Mouse (Mus musculus) forebrain, embryonic 16.5 days (tissue): ENCODE measurements around the gene Ap2m1. TPM values are rescaled to one million over a fixed set of nuclear protein-coding genes. Genes with fewer than 3 reads are reported as not detected.
A peak's percentile ranks its signal among the peaks of the same experiment; 100 is the strongest.

Source experiments
- ATAC-seq: fragments of 200-750 bp; cut with Nextera tagmentation; 2 replicates; pipeline ENCODE4 v1.8.0; 2017; ENCODE audit warnings: mild to moderate bottlenecking, moderate library complexity
- H3K27ac ChIP-seq: fragments of 300-500 bp; sonication (generic); 2 replicates; pipeline ENCODE4 v1.5.1; 2014; ENCODE audit warnings: low read length, control low read depth
- H3K27me3 ChIP-seq: fragments of 300-500 bp; sonication (generic); replicated peaks from 2 replicates; pipeline ENCODE4 v1.6.1; 2014; ENCODE audit warnings: low read length; ENCODE audit not compliant: control insufficient read depth, insufficient read depth
- H3K36me3 ChIP-seq: fragments of 300-500 bp; sonication (generic); 2 replicates; pipeline ENCODE4 v1.6.1; 2014; ENCODE audit not compliant: control insufficient read depth, insufficient read depth
- H3K4me1 ChIP-seq: fragments of 300-500 bp; sonication (generic); replicated peaks from 2 replicates; pipeline ENCODE4 v1.6.1; 2014; ENCODE audit warnings: low read length; ENCODE audit not compliant: control insufficient read depth, insufficient read depth
- H3K4me2 ChIP-seq: fragments of 300-500 bp; sonication (generic); 2 replicates; pipeline ENCODE4 v1.6.1; 2014; ENCODE audit warnings: mild to moderate bottlenecking, low read length, control low read depth
- H3K4me3 ChIP-seq: fragments of 300-500 bp; sonication (generic); replicated peaks from 2 replicates; pipeline ENCODE4 v1.5.1; 2014; ENCODE audit warnings: mild to moderate bottlenecking, low read length, control low read depth
- H3K9ac ChIP-seq: fragments of 300-500 bp; sonication (generic); replicated peaks from 2 replicates; pipeline ENCODE4 v1.6.1; 2014; ENCODE audit warnings: low read depth, low read length, control low read depth
- H3K9me3 ChIP-seq: fragments of 300-500 bp; sonication (generic); 2 replicates; pipeline ENCODE4 v1.6.1; 2016; ENCODE audit warnings: low read length; ENCODE audit not compliant: control insufficient read depth
- WGBS: fragments of 180-500 bp; shearing (Covaris S2); extraction: QIAGEN DNeasy Blood & Tissue Kit; methylation state at CpG from one replicate; pipeline ENCODE4 v1.1.7; 2014; 5-methylcytosine and 5-hydroxymethylcytosine counted together
- polyA plus RNA-seq: library from polyadenylated mRNA; unstranded; fragments of >200 nt; fragmentation: Nextera tagmentation; extraction: Ambion mirVana; gene quantifications from 2 replicates; pipeline ENCODE4 v1.2.1, GENCODE M21; 2015

The Ap2m1 gene
- polyA plus RNA-seq, 1 experiment from 2014 or later, result 1,198 TPM

- Histone ChIP-seq H3K4me3 (peak overlapping the region; percentile 96), H3K9me3 (no peaks in the 10 kb centered on the region), H3K27me3 (peaks cover 4% of the 10 kb centered on the region; the same call in 1 of the 2 replicates), H3K4me2 (peak overlapping the region; percentile 86), H3K36me3 (peaks cover 21% of the 10 kb centered on the region), H3K4me1 (peaks cover 18% of the 10 kb centered on the region), H3K9ac (peak overlapping the region; percentile 89), H3K27ac (peak overlapping the region; percentile 82)
- WGBS, result 12% methylated on average over 16 of the region's 16 CpGs
- ATAC-seq, result no peak
These were observed 37.1 kb upstream of the Ap2m1 start for GRCm38 (mm10) chr16:20497980-20498676.

DNA sequence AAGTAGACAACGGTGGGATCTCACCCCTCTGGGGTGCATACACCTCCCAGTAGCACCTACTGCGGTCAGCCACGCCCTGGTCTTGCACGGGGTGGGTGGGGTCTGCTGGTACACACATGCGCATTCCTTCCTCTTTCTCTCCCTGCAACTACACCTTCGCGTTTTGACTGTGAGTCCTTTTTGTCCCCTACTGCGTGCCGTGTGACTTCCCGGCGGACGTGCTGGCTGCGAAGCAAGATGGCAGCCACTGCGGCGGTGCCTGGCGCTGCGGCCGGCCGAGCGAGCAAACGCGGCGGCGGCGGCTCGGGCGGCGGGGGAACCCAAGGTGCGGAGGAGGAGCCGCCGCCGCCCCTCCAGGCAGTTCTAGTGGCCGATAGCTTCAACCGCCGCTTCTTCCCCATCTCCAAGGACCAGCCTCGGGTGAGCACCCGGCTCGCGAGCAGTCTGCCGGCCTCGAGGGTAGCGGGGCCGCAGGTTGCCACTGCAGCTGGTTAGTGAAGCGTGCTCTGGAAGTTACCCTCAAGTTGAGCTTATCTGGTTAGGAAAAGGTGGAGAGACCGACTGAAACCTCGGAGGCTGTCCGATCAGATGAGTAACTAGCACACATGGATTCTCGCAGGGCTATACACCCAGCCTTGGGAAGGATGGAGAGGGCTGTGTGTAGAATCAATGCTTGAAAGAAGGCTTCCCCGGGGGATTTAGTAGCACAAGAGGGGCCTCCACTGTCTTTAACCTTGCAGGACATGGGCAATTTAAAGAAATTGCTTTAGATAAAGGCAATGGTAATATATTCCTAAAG, 36.4 kb upstream of the Ap2m1 start, which contains the start of gene Eif2b5:
Gene Eif2b5, plus strand, starts transcription at position 141 of the 799 bp plus-strand sequence.
- under 1% methylated on average over 49 of the region's 49 CpGs for WGBS
- peak within 1 kb of the TSS; percentile 89 for H3K9ac ChIP-seq
- peak; percentile 96 for ATAC-seq
- peak within 1 kb of the TSS; percentile 86 for H3K4me2 ChIP-seq
- H3K27me3 ChIP-seq, result peaks cover 4% of the 10 kb centered on the region; the same call in 1 of the 2 replicates
- H3K36me3 ChIP-seq, result peaks cover 28% of the 10 kb centered on the region
- peak within 1 kb of the TSS; percentile 96 for H3K4me3 ChIP-seq
- H3K9me3 ChIP-seq, result no peaks in the 10 kb centered on the region
- peak within 1 kb of the TSS; percentile 82 for H3K27ac ChIP-seq
- H3K4me1 ChIP-seq, result peaks cover 18% of the 10 kb centered on the region

DNA sequence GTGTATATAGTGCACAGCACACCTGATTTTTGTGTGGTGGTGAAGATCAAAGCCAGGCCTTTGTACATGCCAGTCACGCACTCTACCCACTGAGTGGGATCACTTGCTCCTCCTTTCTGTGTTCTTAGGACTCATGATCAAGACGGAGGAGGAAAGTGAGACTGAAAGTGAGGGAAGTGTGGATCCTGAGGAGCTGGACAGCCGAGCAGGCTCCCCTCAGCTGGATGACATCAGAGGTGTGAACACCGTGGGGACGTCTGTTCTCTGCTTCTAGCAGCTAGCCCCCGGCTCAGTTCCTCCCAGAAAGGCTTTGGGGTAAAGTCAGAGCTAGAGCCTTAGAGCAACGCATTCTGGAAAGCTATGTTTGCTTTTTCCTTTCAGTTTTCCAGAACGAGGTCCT, 29.3 kb upstream of the Ap2m1 start:
- Histone ChIP-seq H3K4me1 (no peaks in the 10 kb centered on the region), H3K27ac (no peak overlapping the region), H3K27me3 (no peaks in the 10 kb centered on the region), H3K4me2 (no peak overlapping the region), H3K9ac (no peak overlapping the region), H3K4me3 (no peak overlapping the region), H3K9me3 (no peaks in the 10 kb centered on the region), H3K36me3 (peaks cover 71% of the 10 kb centered on the region)
- no peak for ATAC-seq
- WGBS, result 82% methylated on average over 8 of the region's 8 CpGs

DNA sequence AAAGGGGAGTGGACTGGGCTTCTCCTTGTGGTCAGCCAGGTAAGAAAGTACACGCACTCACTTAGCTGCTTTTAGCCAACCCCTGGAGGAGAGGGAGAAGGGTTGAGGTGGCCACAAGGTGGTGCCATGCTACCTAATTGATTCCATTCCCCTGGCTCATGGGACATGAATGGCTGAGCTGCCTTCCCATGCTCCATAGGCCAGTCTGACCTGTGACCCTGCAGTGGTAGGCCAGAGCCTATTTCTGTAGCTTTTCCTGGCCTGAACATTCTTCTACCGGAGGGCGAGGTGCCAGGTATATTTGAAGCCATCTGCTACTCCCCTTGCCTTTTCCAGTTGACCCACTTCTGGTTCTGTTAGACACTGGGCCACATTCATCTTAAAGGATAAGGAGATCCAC, 25.9 kb upstream of the Ap2m1 start:
- ATAC-seq, result 0 out of 2 replicates have a peak, but pooled peaks have one; percentile 45
- no peak overlapping the region for H3K4me2 ChIP-seq
- 75% methylated on average over 3 of the region's 3 CpGs for WGBS
- peaks cover 41% of the 10 kb centered on the region for H3K36me3 ChIP-seq
- H3K27me3 ChIP-seq, result no peaks in the 10 kb centered on the region
- no peak overlapping the region for H3K4me3 ChIP-seq
- no peaks in the 10 kb centered on the region for H3K4me1 ChIP-seq
- H3K9me3 ChIP-seq, result no peaks in the 10 kb centered on the region
- no peak overlapping the region for H3K27ac ChIP-seq
- no peak overlapping the region for H3K9ac ChIP-seq

DNA sequence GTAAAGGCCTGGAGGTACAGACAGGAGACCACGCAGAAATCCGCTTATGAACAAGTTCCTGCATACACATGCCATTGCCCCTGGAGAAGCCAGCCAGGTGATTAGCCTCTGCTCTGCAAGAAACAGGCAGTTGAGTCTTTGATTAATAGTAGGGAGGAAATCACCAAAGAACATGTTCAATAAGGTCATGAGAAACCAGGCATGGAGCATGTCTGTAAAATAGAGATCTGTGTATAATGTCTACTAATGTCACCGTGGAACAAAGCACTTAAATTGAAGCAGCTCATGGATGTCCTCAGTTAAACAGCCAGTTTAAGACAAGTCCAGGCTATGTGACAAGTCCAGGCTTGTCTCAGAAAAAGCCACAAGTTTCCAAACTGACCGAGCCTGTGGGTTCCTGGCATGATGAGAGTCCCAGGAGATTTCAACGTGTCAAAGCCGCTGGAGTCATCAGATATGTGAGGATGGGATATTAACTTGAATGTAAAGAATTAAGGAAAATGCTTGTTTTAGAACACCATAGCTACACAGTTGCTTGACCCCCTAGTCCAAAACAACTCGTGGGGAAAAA, 23.9 kb upstream of the Ap2m1 start:
- Histone ChIP-seq H3K36me3 (peaks cover 29% of the 10 kb centered on the region), H3K9me3 (no peaks in the 10 kb centered on the region), H3K4me1 (peaks cover 4% of the 10 kb centered on the region; the same call in 1 of the 2 replicates), H3K27ac (no peak overlapping the region), H3K4me3 (no peak overlapping the region), H3K27me3 (no peaks in the 10 kb centered on the region), H3K9ac (no peak overlapping the region), H3K4me2 (no peak overlapping the region)
- WGBS, result 93% methylated on average over 7 of the region's 7 CpGs
- ATAC-seq, result no peak

DNA sequence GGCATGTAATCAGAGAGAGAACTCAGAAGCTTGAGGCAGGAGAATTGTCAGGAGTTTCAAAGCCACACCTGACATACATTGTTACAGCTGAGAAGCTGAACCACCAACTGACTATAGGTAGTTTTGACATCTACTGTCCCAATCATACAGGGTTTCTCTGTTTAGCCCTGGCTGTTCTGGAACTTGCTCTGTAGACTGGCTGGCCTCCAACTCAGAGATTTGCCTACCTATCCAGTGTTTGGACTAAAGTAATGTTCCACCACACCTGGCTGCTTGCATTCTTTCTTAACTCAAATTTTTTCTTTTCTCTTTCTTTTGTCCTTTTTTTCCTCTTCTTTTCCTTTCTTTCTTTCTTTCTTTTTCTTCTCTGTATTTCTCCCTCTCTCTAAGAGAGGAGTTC, 19.2 kb upstream of the Ap2m1 start:
- peak overlapping the region; percentile 89 for H3K4me2 ChIP-seq
- no peaks in the 10 kb centered on the region for H3K27me3 ChIP-seq
- H3K27ac ChIP-seq, result no peak overlapping the region
- peaks cover 1% of the 10 kb centered on the region; the same call in 1 of the 2 replicates for H3K36me3 ChIP-seq
- H3K4me1 ChIP-seq, result peaks cover 30% of the 10 kb centered on the region
- peak overlapping the region; percentile 98 for H3K4me3 ChIP-seq
- H3K9me3 ChIP-seq, result no peaks in the 10 kb centered on the region
- no peak for ATAC-seq
- peak overlapping the region; percentile 99; the same call in 1 of the 2 replicates for H3K9ac ChIP-seq

GRCm38 (mm10) chr16:20516726-20517201, 18.5 kb upstream of the Ap2m1 start, which contains the start of gene Dvl3:
Dvl3 (plus strand) TSS chr16:20516982.
- no peaks in the 10 kb centered on the region for H3K27me3 ChIP-seq
- peak within 1 kb of the TSS; percentile 98 for H3K4me3 ChIP-seq
- H3K4me2 ChIP-seq, result peak within 1 kb of the TSS; percentile 89
- WGBS, result under 1% methylated on average over 53 of the region's 55 CpGs
- no peaks in the 10 kb centered on the region for H3K36me3 ChIP-seq
- no peaks in the 10 kb centered on the region for H3K9me3 ChIP-seq
- ATAC-seq, result peak; percentile 95
- H3K4me1 ChIP-seq, result peaks cover 30% of the 10 kb centered on the region
- peak within 1 kb of the TSS; percentile 99 for H3K9ac ChIP-seq
- peak within 1 kb of the TSS; percentile 90 for H3K27ac ChIP-seq

DNA sequence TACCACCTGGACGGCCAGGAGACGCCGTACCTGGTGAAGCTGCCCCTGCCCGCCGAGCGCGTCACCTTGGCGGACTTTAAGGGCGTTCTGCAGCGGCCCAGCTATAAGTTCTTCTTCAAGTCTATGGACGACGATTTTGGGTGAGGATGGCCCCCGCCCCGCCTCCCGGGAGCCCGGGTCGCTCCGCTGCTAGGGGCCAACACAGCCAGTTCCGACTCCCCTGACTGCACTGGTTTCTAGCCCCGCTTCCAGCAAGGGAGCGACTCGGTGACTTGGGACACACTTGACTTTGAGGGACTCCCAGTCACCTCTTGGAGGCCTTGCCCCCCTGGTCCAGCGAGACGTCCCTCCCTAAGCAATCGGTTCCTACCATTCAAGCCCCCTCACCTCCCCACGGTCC, 18.1 kb upstream of the Ap2m1 start:
- H3K9me3 ChIP-seq, result no peaks in the 10 kb centered on the region
- H3K4me2 ChIP-seq, result peak overlapping the region; percentile 89
- H3K4me1 ChIP-seq, result peaks cover 30% of the 10 kb centered on the region
- H3K9ac ChIP-seq, result peak overlapping the region; percentile 99
- H3K27ac ChIP-seq, result peak overlapping the region; percentile 90
- ATAC-seq, result peak; percentile 38
- under 1% methylated on average over 26 of the region's 26 CpGs for WGBS
- peak overlapping the region; percentile 98 for H3K4me3 ChIP-seq
- H3K36me3 ChIP-seq, result no peaks in the 10 kb centered on the region
- no peaks in the 10 kb centered on the region for H3K27me3 ChIP-seq
